Mouse (Mus musculus): ENCODE measurements around the gene Stn1.

Gene Stn1

DNA sequence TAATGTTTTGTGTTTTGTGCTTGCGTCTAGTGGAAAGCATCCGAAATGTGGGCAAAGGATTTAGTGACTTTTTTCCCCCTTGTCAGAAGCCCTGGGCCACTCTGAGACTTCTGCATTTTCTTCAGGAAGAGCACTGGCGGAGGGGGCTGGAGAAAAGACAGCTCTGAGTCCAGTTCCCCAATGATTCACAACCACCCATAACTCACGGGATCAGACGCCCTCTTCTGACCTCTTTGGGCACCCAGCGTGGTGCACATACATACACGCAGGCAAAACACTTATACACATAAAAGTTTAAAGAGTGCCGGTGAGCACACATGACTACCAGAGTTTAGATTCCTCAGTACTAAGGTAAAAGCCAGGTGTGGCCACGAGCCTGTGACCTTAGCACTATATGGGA lies 71.8 kb downstream of the Stn1 start:
- DNase-seq, result no peak

DNA sequence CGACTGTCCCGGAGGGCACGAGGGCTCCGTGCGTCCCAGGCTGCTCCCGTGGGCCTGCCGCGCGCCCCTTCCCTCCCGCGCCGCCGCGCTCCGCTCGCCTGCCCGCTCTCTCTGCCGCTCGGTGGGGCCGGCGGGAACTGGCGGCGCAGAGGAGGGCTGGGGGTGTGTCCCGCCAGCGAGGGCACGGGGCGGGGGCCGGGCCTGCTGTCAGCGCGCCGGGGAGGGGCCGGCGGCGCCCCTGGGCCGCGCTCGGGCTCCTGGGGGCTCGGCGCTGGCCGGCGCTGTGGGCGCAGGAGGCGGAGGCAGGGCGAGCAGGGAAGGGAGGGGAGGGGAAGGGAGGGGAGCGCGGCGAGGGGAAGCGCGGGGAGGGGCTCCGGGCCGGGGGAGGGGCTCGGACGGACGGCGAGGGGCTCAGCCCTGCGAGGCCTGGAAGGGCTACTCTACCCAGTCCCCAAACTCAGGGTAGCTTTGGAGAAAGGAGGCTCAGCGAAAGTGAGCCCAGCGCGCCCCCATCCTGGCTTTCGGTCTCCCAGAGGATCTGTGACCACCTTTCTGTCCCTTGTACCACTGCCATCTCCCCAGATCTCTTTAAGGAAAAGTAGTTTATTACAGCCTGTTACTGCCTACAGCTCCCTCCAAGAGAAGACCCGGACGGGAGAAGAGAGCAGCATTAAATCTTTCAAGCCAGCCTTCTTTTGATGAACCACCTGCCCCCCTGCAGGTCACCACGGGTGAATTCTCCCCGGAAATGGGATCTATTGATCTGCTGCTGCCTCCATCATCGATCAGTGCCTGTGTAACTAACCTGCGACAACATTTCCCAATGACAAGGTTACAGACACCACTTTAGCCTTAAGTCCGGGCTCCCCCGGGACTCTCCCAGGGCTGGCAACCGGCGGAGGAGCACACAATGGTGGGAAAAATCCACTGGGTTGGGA lies 72.7 kb downstream of the Stn1 start, which contains the start of gene Sh3pxd2a:
TSS of gene Sh3pxd2a (minus strand) at position 98 of the 938 bp plus-strand sequence.
- peak; percentile 59 for DNase-seq

DNA sequence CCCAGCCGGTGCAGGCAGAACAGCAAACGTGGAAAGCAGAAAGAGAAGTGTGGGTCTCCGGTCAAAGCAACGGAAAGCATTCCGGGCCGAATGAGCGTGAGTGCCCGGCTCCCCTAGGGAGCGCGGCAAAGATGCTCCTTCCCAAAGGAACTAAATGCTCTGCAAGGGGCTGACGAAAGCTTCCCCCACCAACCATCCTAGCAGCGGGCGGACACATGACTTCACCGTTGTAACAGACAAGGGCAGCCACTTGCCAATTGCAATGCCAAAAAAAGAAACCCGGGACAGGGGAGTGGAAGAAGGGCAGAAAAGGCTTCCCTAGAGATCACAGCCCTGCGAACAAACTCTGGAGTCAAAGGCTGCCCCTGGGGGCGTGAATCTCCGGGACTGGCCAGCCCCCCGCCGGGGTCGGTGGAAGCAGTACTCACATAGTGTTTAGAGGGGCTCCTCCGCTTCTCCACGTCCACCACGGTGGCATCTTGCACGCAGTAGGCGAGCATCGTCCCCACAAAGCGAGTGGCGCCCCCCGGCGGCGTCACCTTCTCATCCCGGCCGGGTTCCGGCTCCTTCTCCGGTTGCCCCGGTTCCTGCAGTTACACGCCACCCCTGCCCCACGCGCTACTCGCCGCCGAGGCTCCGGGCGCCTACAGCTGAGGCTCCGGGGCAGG lies 73.5 kb downstream of the Stn1 start:
- peak; percentile 77 for DNase-seq

DNA sequence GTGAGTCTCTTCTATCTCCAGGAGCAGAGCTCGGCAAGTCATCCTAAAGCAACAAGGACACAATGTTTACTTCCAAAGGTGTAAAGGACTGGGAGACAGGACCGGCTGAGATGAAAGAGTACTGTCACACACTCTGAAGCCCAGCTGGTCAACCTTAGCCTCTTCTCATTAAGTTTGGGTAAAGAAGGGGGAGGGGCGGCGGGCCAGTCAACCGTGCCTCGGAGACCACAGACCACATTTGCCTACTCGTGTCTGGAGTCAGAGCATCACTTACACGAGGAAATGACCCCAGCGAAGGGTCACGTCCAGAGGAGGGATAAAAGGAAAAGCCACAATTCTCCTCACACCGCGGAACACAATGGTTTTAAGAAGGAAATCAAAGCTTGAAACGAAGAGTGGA lies 74.1 kb downstream of the Stn1 start:
- DNase-seq, result no peak

DNA sequence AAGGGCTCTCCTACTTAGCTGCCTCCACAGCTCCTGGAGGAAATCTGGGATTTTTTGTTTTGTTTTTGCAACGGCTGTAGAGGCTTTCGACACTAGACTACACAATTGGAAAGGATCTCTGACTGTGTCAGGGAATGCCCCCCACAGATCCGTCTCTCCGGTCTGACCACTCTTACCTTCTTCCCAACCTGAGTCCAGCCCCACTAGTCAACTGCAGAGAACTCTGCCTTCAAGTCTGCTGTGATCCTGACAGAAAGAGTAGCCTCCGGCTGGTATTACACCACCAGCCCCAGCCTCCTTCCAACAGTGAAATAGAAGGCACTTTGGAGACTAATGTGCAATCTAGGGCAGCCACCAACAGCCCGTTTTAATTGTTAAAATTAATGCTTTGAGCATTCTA lies 74.6 kb downstream of the Stn1 start:
- no peak for DNase-seq

DNA sequence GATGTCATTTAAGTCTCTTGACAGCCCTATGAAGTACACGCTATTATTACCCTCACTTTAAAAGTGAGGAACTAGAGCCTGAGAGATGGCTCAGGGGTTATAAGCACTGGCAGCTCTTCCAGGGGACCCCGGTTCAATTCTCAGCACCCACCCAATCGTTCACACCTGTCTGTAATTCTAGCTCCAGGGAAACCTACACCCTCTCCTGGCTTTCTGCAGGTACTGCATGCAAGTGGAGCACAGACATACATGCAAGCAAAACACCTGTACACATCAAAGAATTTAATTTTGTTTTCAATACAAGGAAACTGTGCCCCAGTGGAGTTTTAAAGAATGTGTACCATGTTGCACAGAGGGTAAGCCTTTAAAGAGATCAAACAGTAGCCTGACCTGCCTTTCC lies 75.5 kb downstream of the Stn1 start:
- DNase-seq, result no peak

DNA sequence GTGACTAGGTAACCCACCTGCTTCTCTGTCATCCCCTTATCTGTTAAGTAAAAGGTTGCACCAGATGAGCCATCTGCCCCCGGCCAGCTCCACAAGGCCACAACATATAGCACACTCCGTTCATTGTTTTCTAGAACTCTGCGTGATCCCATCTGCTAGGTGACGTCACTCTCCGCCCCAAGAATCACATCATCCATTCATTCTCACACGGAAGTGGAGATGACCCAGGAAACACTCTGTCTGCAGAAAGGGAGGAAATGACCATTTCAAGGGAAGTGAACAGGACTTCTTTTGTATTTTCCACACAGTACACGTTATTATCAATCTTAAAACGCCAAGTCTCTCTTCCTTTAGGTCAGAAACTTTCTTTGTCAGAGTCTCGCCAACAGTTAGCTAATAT lies 75.9 kb downstream of the Stn1 start:
- DNase-seq, result no peak

DNA sequence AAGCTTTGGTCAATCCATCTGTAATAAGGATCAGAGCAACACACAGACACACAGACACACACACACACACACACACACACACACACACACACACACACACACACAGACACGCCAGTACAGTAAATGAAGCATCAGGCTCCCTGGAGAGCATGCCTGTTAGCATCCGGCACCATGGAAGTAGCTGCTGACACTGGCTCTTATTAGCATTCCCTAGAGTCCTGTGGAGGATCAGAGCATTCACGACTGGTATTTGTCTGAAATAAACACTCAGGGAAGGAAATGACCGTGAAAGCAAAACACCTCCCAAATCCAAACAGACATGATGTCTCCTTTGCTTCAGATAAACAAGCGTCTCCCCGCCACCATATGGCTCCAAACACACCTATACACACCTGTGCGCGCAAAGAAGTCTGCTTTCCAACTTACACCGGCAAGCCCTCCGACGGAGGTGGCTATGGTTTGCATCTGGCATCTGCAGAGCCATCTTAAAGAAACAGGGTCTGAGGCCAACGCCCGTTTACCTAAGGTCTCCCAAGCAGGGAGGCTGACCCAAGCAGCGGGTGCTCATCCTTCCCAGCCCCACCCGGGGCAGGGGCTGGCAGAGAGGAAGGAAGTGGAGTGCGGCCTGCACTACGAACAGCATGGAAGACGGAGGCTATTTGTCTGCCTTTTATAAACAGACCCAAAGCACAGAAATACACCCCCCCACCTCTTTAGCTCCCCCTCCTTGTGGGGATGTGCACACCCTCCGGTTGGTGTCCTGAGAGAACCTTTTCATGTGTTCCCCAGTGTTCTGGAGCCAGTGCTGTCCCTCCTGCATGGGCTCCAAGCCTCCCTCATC lies 77.0 kb downstream of the Stn1 start:
- no peak for DNase-seq

DNA sequence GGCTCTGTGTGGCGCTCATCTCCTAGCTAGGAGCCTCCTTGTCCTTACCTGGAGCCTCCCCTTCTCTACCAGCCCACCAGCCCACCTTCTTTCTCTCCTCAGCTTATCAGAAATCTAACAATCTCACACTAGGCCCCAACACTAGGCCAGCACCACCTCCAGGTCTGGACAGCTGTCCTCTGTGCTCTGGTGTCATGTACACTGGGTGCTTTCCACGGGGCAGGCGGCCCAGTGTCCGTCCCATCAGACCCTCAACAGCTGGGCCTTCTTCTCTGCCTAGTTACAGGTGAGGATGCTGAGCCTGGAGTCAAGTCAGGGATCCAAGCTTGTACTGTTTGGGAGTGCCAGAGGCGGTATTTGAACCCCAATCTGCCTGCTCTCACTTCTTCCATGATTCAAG lies 78.1 kb downstream of the Stn1 start:
- no peak for DNase-seq

DNA sequence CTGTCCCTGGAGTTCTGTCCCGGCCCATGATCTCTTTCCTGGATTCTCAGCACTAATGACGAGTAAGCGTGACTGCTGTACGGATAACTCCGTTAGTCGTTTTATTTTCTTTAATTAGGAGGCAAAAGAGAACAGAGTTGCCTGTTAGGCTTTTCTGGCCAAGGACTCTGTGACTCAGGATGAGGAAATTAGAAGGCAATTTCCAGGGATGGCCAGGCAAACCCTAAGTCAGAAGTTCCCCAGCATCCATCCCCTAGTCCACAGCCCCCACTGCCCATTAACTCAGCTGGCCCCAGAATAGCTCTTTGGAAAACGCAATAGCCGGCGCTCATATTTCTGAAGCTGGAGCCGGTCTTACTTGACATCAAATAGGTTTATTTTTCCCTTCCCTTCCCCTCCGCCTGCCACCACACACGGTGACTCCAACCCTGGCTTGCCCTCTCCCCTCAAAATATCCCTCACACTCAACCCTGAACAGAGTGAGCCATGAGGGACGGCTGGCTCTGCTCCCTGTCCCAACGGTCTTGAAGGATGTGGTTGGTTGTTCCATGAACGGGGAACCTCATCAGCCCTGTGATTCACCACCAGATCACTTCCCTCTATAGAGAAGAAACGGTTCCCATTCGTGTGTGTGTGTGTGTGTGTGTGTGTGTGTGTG lies 78.7 kb downstream of the Stn1 start:
- DNase-seq, result no peak

DNA sequence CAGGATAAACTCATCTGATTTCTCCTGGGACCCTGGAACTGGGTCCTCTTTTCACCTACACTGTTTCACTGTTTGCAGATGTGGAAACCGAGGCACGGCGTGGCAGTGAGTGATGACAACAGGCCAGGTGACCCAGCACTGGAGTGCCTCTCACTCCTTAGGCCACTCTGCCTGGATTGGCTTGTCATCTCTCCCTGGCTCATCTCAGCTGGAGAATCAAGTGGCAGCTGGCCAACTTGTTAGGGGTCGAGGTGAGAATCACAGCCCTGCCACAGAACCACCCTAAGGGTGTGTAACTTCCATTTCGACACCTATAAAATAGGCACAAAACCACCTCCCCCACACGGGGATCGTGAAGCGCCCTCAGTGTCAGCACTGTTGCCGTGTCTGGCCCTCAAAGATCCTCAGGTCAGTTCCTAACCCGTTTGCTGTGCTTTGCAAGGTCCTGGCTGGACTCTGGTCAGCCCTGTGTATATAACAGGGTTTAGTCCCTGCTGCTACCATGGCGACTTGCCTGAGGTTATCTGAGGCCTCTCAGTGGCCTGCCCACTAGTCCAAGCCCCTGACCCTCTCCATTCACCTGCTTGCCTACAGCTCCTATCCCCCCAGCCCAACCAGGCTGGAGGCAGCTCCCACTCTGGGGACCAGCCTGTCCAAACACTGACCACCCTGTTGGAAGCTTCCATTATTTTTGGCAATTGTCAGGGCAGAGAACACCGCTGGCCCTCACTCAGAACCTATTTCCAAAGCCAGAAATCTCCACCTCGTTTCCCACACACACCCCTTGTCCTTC lies 79.4 kb downstream of the Stn1 start:
- DNase-seq, result no peak

DNA sequence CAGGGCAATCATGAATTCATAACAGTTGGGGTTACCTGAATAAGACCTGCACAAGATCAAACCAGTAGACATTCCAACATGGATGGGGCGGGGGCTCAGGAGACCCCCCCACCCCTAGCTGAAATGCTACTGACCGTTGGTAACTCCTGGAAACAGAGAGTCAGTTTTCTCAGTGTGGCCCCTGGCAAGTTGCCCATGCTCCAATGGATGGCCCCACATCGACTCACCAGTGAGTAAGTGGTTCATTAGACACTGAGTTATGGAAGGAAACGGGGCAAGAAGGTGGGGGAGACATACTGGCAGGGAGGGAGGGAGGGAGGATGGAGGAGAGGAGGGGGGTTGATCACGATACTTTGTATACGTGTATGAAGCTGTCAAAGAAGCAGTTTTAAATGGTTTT lies 81.3 kb downstream of the Stn1 start:
- DNase-seq, result no peak

DNA sequence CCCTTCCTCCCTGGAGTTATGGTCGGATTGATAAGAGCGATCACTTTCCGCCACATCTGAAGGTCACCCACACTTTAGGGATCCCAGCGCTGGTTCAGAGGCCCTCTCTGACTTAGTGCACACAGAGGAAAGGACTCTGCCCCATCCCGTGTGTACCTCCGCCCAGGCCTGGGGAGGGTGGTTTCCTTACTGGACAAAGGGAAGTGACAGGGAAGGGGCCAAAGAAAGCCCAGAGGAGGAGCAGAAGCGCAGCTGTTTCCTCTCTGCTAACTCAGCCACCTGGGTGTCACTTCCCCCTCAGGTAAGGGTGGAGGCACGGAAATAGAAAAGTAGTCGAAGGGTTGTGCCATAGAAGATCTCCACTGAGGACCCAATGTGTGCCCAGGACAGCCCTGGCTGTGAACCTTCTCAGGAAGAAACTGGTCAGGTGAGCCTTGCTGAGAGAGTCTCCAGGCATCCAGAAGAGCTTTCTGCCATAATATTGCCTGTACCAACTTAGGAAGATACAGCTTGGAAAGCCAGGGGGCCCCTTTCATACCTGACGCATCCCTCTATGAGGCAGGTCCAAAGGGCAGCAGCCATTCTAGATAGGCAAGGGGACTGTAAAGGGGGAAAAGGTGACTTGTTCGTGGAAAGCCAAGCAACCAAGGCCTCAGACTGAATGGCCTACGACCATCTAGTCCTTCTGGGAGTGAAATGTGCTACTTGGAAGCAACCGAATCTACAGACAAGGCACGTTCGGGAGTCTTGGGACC lies 82.1 kb downstream of the Stn1 start:
- DNase-seq, result no peak

DNA sequence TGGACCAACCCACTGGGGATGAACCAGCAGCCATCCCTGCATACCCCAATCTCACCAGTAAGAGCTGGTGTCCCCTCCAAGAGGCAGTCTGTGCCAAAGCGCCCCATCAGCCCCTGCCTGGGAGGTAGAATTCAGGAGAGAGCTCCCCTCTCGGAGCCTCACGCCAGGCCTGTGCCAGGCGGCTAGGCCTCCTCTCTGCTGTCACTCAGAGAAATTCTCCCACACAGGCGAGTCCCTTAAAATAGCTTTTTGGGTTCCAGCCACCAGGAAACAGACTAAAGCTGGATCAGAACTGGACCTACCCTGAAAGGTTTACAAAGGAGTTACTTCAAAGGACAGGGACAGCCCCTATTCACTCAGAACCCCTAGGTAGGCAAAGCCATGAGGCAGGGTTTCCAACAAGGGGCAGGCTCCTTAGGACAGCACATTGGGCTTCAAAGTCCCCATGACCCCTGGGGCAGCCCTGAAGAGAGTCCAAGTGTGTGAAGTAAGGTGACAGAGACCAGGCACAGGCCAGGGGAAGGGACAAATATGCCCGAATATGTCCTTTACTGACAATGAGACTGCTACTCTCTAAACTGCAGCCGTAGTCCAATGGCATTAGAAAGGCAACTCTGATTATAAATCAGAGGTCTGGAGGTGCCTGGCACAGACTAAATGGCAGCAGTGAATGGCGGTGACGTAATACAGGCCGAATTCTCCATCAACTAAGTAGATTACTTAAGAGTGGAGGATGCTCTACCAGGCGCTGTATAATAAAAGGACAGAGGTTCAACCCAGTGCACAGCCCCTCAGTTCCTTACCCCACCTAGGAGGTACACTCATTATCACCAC lies 82.9 kb downstream of the Stn1 start:
- no peak for DNase-seq

DNA sequence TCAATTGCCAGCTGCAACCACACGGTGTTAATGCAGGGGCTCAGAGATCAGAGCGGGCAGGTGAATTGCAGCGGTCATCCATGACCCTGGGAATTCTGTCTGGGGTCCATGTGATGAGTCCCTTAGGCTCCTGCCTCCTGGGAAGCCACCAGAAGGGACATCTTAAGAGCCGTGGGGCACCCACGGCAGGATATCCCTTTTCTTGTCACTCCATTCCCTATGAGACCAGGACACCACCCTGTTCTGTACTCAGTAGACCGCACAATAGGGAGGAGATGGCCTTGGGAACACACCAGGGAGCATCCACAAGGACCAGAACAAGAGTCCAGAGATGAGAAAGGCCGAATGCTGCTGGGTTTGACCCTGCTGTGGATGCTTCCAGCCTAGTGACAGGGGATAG lies 84.0 kb downstream of the Stn1 start:
- DNase-seq, result no peak

DNA sequence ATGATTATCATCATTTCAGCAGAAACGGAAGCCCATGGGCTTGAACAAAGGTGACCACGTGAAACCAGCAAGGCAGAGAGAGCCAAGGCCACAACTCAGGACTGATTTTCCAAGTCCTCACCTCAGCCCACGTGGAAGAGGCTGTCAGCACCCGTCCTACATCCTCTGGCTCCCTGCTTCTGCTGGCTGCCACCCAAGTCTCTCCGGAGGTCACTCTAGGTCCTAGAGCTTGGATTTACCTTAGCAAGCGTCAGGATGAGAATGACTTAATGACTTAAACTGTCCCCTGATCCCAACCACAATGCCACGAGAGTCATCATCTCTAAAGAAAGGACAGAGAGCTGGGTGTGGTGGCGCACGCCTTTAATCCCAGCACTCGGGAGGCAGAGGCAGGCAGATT lies 84.6 kb downstream of the Stn1 start:
- peak; percentile 56 for DNase-seq

DNA sequence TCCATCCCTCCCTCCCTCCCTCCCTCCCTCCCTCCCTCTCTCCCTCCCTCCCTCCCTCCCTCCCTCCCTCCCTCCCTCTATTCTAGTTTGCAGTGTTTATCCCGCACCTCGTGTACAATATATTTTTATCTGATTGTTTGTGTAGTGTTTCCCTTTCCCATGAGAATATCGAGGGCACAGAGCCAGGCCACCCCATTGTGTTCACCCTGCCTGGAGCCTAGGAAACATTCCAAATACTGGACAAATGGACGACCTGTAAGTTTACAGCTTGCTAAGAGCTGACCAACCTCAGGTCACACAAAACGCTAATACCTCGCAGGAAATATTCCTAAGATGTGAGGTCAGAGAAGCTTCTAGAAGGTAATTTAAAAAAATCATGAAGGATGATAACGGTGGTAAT lies 85.1 kb downstream of the Stn1 start:
- DNase-seq, result peak; percentile 54

DNA sequence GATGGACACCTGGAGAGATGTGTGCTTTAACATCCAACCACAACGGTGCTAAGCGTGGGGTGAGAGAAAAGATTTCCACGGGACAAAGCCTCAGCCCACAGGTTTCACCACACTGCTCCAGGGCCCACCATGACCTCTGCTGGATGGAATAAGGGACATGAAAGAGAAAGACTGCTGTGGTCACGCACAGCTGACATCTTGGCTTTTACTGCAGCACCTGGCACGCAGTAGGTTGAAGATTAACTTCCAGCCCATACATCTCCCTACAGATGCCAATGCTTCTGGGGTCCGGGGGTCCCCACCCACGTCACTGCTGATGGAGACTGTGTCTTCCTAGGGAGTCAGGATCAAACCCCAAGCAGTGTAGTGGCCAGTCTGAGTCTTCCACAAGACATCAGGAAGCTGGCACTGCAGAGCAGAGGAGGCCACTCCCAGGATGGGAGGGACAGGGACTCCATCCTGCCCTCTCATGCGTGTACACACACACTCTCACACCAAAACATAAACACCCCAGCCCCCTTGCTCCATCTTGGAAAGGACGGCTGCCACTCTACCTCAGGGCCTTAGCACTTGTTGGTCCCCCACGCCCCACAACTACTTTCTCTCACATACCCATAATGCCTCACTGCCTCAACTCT lies 85.7 kb downstream of the Stn1 start:
- DNase-seq, result no peak

Measured in kidney, adult 18-20 months (tissue).